7 mouse cellular contexts compared by ENCODE assay signal in the genomic region with DNA sequence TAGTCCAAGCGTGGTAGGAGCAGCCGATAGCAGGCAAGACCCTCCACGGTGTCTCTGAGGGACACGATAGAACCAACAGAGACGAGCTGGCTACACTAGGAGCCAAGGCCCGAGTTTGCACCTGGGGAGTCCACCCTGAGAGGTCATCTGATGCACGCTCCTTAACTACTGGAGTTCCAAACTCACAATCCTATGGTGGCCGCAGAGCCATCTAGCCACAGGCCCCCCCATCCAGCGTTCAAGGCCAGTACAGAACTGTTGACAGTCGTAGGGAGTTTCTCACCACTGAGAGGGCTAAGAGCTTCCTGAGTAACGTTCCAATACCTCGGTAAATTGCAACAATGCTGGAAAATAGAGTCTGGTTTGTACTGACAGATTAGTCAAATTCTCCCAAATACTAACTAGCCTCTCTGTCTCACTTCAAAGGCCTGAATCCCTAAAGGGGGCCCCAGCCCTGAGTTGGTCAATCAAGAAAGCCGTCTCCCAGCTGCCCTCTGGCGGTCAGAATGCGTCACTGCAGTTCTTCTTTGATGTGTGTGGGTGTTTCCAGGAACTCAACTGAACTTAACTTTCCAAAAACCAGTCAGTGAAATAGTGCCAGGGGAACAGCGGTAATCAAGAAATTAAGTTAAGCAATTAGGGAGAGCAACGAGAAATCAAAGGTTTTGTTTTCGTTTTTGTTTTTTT. TPM values are rescaled to one million over a fixed set of nuclear protein-coding genes. Genes with fewer than 3 reads are reported as not detected.
DNase-seq lines count a peak whose midpoint lies in the region; ATAC-seq and TF ChIP-seq lines count a peak whose summit lies in the region.

No protein-coding gene starts in this region.

- peak; percentile 59 for ATAC-seq in erythroid progenitor cell, adult 5-6 weeks (replicated peaks; ENCODE audit: low FRiP score, poor library complexity, severe bottlenecking)
- peak; percentile 59 for ATAC-seq in lung, postnatal 0 days

- H3K4me3 ChIP-seq in lung, postnatal 0 days (ENCODE audit: low read depth, low read length), result no peak overlapping the region

- no peaks in the 10 kb centered on the region for H3K36me3 ChIP-seq in lung, postnatal 0 days (ENCODE audit: insufficient read depth, low read length)

- H3K9me3 ChIP-seq in lung, postnatal 0 days (ENCODE audit: low read length), result no peaks in the 10 kb centered on the region

- peak; percentile 33; the same call in 1 of the 2 replicates for TF ChIP-seq EP300 in lung, postnatal 0 days (IDR thresholded peaks at IDR 0.05)

- peak; percentile 95 for TF ChIP-seq CTCF in lung, postnatal 0 days (IDR thresholded peaks at IDR 0.05)

- H3K4me2 ChIP-seq in lung, postnatal 0 days (replicated peaks; ENCODE audit: low read depth, low read length), result no peak overlapping the region

- WGBS in lung, postnatal 0 days, result 51% methylated on average over 18 of the region's 18 CpGs

- H3K27ac ChIP-seq in lung, postnatal 0 days (ENCODE audit: low read length), result no peak overlapping the region

- H3K4me1 ChIP-seq in lung, postnatal 0 days (ENCODE audit: insufficient read depth, low read depth, low read length), result no peaks in the 10 kb centered on the region

- H3K27me3 ChIP-seq in lung, postnatal 0 days (replicated peaks; ENCODE audit: insufficient read depth, low read length), result no peaks in the 10 kb centered on the region

- intact Hi-C loops in heart, postnatal 25 days (cut with DNase I), result loop anchor here (1.0 kb wide), 2 partner anchors 302 to 319 kb away; partner anchors contain the start of gene Itga9

- peak; percentile 18 for DNase-seq in MN1 (ENCODE audit: low spot score)
- peak; percentile 60 to 75 for DNase-seq in adrenal gland, postnatal 4 days (ENCODE audit: low spot score in 2 of 2)
- peak; percentile 69 for DNase-seq in heart, postnatal 25 days (ENCODE audit: low spot score)
- peak; percentile 67 to 83 for DNase-seq in layer of hippocampus, adult 8-10 months (ENCODE audit: low spot score in 2 of 2)
- DNase-seq in lung, postnatal 0 days (ENCODE audit: low spot score), result peak; percentile 76
- peak; percentile 73 for DNase-seq in right cerebral cortex, postnatal 25 days

- no peak overlapping the region for H3K9ac ChIP-seq in lung, postnatal 0 days (replicated peaks; ENCODE audit: low read depth)

RNA-seq across cellular contexts. Expression of gene Ctdspl, which starts 18.2 kb away (rescaled TPM):
- 10 to 100 TPM; 32.5 to 37.4 TPM for total RNA-seq in adrenal gland, postnatal 4 days (2021)
- 0.72 and 4.2 TPM in 2 replicates for total RNA-seq in erythroid progenitor cell, adult 5-6 weeks (2015; ENCODE audit: low replicate concordance)
- total RNA-seq in erythroid progenitor cell, adult 5-6 weeks (2017; ENCODE audit: low replicate concordance), result 0.38 and 2.2 TPM in 2 replicates
- 10 to 100 TPM; 10.1 to 12.7 TPM for total RNA-seq in heart, postnatal 25 days (2021)
- total RNA-seq in layer of hippocampus, adult 8-10 months (2022), result 10 to 100 TPM; 24.7 to 30.4 (median 28.1) TPM
- 27.8 and 29.9 TPM in 2 replicates for polyA plus RNA-seq in lung, postnatal 0 days (2015; fragmentation: Nextera tagmentation; extraction: Ambion mirVana)

Comparison
In these comparisons a context has a peak if more than half of its experiments do, and no peak if none do; other contexts are left out.
1. DNase-seq: peak in every context shown above with its lines; median percentile 76 in lung, postnatal 0 days; 75 in layer of hippocampus, adult 8-10 months; 73 in right cerebral cortex, postnatal 25 days; 69 in heart, postnatal 25 days; 68 in adrenal gland, postnatal 4 days; 18 in MN1.